Mouse (Mus musculus) hindbrain, embryonic 10.5 days (tissue): ENCODE measurements at regions not wholly inside any gene's neighbourhood (a gene's known extent, or its start where the extent isn't known, plus 50 kb on each side); places are given as distances from the start of the nearest gene placed in this dataset.

Experiments
- DNase-seq: peaks from one replicate; pipeline ENCODE4 v3.0.0-alpha.2; 2017; ENCODE audit warnings: low spot score
- H3K27ac ChIP-seq: fragments of 300-500 bp; sonication (generic); 2 replicates; pipeline ENCODE4 v1.5.1; 2016; ENCODE audit warnings: mild to moderate bottlenecking, moderate library complexity
- H3K27me3 ChIP-seq: fragments of 300-500 bp; sonication (generic); 2 replicates; pipeline ENCODE4 v1.6.1; 2016; ENCODE audit warnings: mild to moderate bottlenecking; ENCODE audit not compliant: poor library complexity, insufficient read depth, severe bottlenecking
- H3K36me3 ChIP-seq: fragments of 300-500 bp; sonication (generic); 2 replicates; pipeline ENCODE4 v1.6.1; 2016; ENCODE audit warnings: mild to moderate bottlenecking, moderate library complexity
- H3K4me1 ChIP-seq: fragments of 300-500 bp; sonication (generic); replicated peaks from 2 replicates; pipeline ENCODE4 v1.6.1; 2016; ENCODE audit warnings: mild to moderate bottlenecking
- H3K4me3 ChIP-seq: fragments of 300-500 bp; sonication (generic); 2 replicates; pipeline ENCODE4 v1.5.1; 2016; ENCODE audit warnings: mild to moderate bottlenecking, moderate library complexity
- H3K9me3 ChIP-seq: fragments of 300-500 bp; sonication (generic); 2 replicates; pipeline ENCODE4 v1.6.1; 2016; ENCODE audit warnings: mild to moderate bottlenecking, moderate library complexity
- WGBS: fragments of 180-500 bp; shearing (Covaris S2); methylation state at CpG from one replicate; pipeline ENCODE4 v1.1.7; 2016; 5-methylcytosine and 5-hydroxymethylcytosine counted together

GRCm38 (mm10) chr14:8993421-8993820 lies 327.4 kb upstream of the 4930452B06Rik start:
- no peaks in the 10 kb centered on the region for H3K9me3 ChIP-seq
- H3K36me3 ChIP-seq: no peaks in the 10 kb centered on the region
- WGBS: 90% methylated on average over 1 of the region's 1 CpGs
- H3K27me3 ChIP-seq: no peaks in the 10 kb centered on the region
- no peak overlapping the region for H3K4me3 ChIP-seq
- H3K4me1 ChIP-seq: no peaks in the 10 kb centered on the region
- H3K27ac ChIP-seq: no peak overlapping the region
- DNase-seq: no peak

GRCm38 (mm10) chr14:8985086-8985793 lies 319.2 kb upstream of the 4930452B06Rik start:
- H3K27ac ChIP-seq: no peak overlapping the region
- H3K27me3 ChIP-seq: no peaks in the 10 kb centered on the region
- no peak overlapping the region for H3K4me3 ChIP-seq
- H3K36me3 ChIP-seq: no peaks in the 10 kb centered on the region
- no peaks in the 10 kb centered on the region for H3K4me1 ChIP-seq
- no peaks in the 10 kb centered on the region for H3K9me3 ChIP-seq
- 93% methylated on average over 4 of the region's 4 CpGs for whole genome bisulfite sequencing
- DNase-seq: no peak

- 66% methylated on average over 2 of the region's 2 CpGs for WGBS
- H3K36me3 ChIP-seq: no peaks in the 10 kb centered on the region
- no peak overlapping the region for H3K4me3 ChIP-seq
- no peaks in the 10 kb centered on the region for H3K9me3 ChIP-seq
- H3K27me3 ChIP-seq: no peaks in the 10 kb centered on the region
- no peak for DNase-seq
- H3K27ac ChIP-seq: no peak overlapping the region
- no peaks in the 10 kb centered on the region for H3K4me1 ChIP-seq
These were observed 295.5 kb upstream of the 4930452B06Rik start for GRCm38 (mm10) chr14:8961554-8961953.

GRCm38 (mm10) chr14:8952853-8953397 lies 286.9 kb upstream of the 4930452B06Rik start:
- WGBS: 57% methylated on average over 6 of the region's 6 CpGs
- no peak for DNase-seq

GRCm38 (mm10) chr14:8948751-8949150 lies 282.7 kb upstream of the 4930452B06Rik start:
- H3K27ac ChIP-seq: no peak overlapping the region
- H3K36me3 ChIP-seq: no peaks in the 10 kb centered on the region
- no peaks in the 10 kb centered on the region for H3K9me3 ChIP-seq
- WGBS: 68% methylated on average over 2 of the region's 2 CpGs
- no peak for DNase-seq
- no peak overlapping the region for H3K4me3 ChIP-seq
- H3K4me1 ChIP-seq: no peaks in the 10 kb centered on the region
- no peaks in the 10 kb centered on the region for H3K27me3 ChIP-seq

More at GRCm38 (mm10) chr14:8952853-8953397, 286.9 kb upstream of the 4930452B06Rik start:
- Histone ChIP-seq H3K27ac (no peak overlapping the region), H3K4me3 (no peak overlapping the region), H3K36me3 (no peaks in the 10 kb centered on the region), H3K27me3 (no peaks in the 10 kb centered on the region), H3K9me3 (no peaks in the 10 kb centered on the region), H3K4me1 (no peaks in the 10 kb centered on the region)

- Histone ChIP-seq H3K36me3 (no peaks in the 10 kb centered on the region), H3K4me1 (no peaks in the 10 kb centered on the region), H3K27ac (no peak overlapping the region), H3K9me3 (no peaks in the 10 kb centered on the region), H3K27me3 (no peaks in the 10 kb centered on the region), H3K4me3 (no peak overlapping the region)
- 80% methylated on average over 5 of the region's 5 CpGs for WGBS
- no peak for DNase-seq
These were observed 281.0 kb upstream of the 4930452B06Rik start for GRCm38 (mm10) chr14:8946851-8947625.

- no peaks in the 10 kb centered on the region for H3K27me3 ChIP-seq
- peak; percentile 12 for DNase-seq
- H3K36me3 ChIP-seq: no peaks in the 10 kb centered on the region
- no peak overlapping the region for H3K27ac ChIP-seq
- WGBS: 28% methylated on average over 5 of the region's 5 CpGs
- no peak overlapping the region for H3K4me3 ChIP-seq
- no peaks in the 10 kb centered on the region for H3K9me3 ChIP-seq
- no peaks in the 10 kb centered on the region for H3K4me1 ChIP-seq
These were observed 269.1 kb upstream of the 4930452B06Rik start for GRCm38 (mm10) chr14:8935121-8935520.
